Mouse (Mus musculus) heart, postnatal 25 days (tissue): Measurements from ENCODE around the gene Gbp5. TPM values are rescaled to one million over a fixed set of nuclear protein-coding genes. Genes with fewer than 3 reads are reported as not detected.
"Not testable (repeated sequence)": the region's sequence is repeated elsewhere in the genome, so short reads cannot be mapped to it uniquely, and the experiment has no call there.

ENCODE experiments used
- DNase-seq: peaks from one replicate; pipeline ENCODE4 v3.0.0; 2022; ENCODE audit warnings: low spot score
- intact Hi-C: fragments of 180-260 bp; cut with DNase I; formaldehyde crosslinking; loops from one replicate; pipeline ENCODE4 v1.15.1; 2025
- total RNA-seq, 2 experiments: library from RNA; stranded (reverse); gene quantifications; 2 replicates each; pipeline ENCODE4 v1.2.3; 2021

Gene Gbp5
- total RNA-seq, 2 experiments from 2014 or later, result 7.3 to 8.7 TPM

GRCm38 (mm10) chr3:142533185-142533584 is 39.4 kb downstream of the Gbp5 start:
- intact Hi-C loops, result no loop called here
- DNase-seq, result no peak

GRCm38 (mm10) chr3:142535667-142536066 is 41.9 kb downstream of the Gbp5 start:
- intact Hi-C loops, result no loop called here
- no peak for DNase-seq

- intact Hi-C loops, result no loop called here
- DNase-seq, result no peak
Measured at GRCm38 (mm10) chr3:142541391-142541790, 47.6 kb downstream of the Gbp5 start.

- intact Hi-C loops, DNase-seq: not testable (repeated sequence)
Measured at GRCm38 (mm10) chr3:142542776-142543175, 49.0 kb downstream of the Gbp5 start.

GRCm38 (mm10) chr3:142546690-142547089 is 52.9 kb downstream of the Gbp5 start:
- no peak for DNase-seq
- intact Hi-C loops, result no loop called here

GRCm38 (mm10) chr3:142550052-142550676 is 56.4 kb downstream of the Gbp5 start:
- intact Hi-C loops, result no loop called here
- DNase-seq, result no peak

GRCm38 (mm10) chr3:142554601-142555000 is 60.8 kb downstream of the Gbp5 start:
- intact Hi-C loops, result no loop called here
- no peak for DNase-seq

- intact Hi-C loops, result no loop called here
- no peak for DNase-seq
Measured at GRCm38 (mm10) chr3:142555623-142556022, 61.8 kb downstream of the Gbp5 start.

- DNase-seq, result peak; percentile 58
- intact Hi-C loops, result loop anchor here (1.0 to 10.0 kb wide), 6 partner anchors 29 to 145 kb away; partner anchors contain the start of genes Gbp5, Gbp7 and Kyat3
Measured at GRCm38 (mm10) chr3:142559632-142560228, 66.0 kb downstream of the Gbp5 start, which contains the start of gene Gbp3. Gene Gbp3 (plus strand): TSS chr3:142560026.

- intact Hi-C loops, result loop anchor here (1.0 to 10.0 kb wide), 5 partner anchors 30 to 144 kb away; partner anchors contain the start of genes Gbp5, Gbp7 and Kyat3
- peak; percentile 76 for DNase-seq
Measured at GRCm38 (mm10) chr3:142560296-142560948, 66.6 kb downstream of the Gbp5 start.

GRCm38 (mm10) chr3:142561045-142561646 is 67.4 kb downstream of the Gbp5 start:
- DNase-seq, result no peak
- intact Hi-C loops, result loop anchor here (2.0 to 10.0 kb wide), 3 partner anchors 30 to 144 kb away; partner anchors contain the start of genes Gbp7 and Kyat3

GRCm38 (mm10) chr3:142561666-142562065 is 67.9 kb downstream of the Gbp5 start:
- no peak for DNase-seq
- intact Hi-C loops, result loop anchor here (2.0 to 10.0 kb wide), 3 partner anchors 31 to 143 kb away; partner anchors contain the start of genes Gbp7 and Kyat3

- intact Hi-C loops, result loop anchor here (10.0 kb wide), 1 partner anchor 137 kb away; the partner anchor contains the start of gene Kyat3
Measured at GRCm38 (mm10) chr3:142567490-142567889, 73.7 kb downstream of the Gbp5 start.

GRCm38 (mm10) chr3:142570738-142571137 is 77.0 kb downstream of the Gbp5 start:
- DNase-seq, result no peak
- intact Hi-C loops, result no loop called here

More at GRCm38 (mm10) chr3:142567490-142567889, 73.7 kb downstream of the Gbp5 start:
- not testable (repeated sequence) for DNase-seq

Other genes starting within 250 kb of the Gbp5 start
- gene Pdlim5, start 98.3 kb upstream of the Gbp5 start, total RNA-seq, result 100 to 1,000 TPM; 808 to 915 TPM
- 10 to 100 TPM in 1 of 2 experiments, 1 to 10 TPM in 1; 9.5 to 12.1 TPM for gene Gbp7, start 36.4 kb downstream of the Gbp5 start, total RNA-seq
- gene Gbp3, start 66.0 kb downstream of the Gbp5 start, total RNA-seq, result 10 to 100 TPM; 10.5 to 12.6 TPM
- under 1 TPM in 1 of 2 experiments, not detected in 1; 0.14 TPM for gene Gbp2b, start 100.9 kb downstream of the Gbp5 start, total RNA-seq
- 10 to 100 TPM; 10.0 to 12.6 TPM for gene Gbp2, start 126.6 kb downstream of the Gbp5 start, total RNA-seq
- 10 to 100 TPM; 19.4 to 19.8 TPM for gene Kyat3, start 207.1 kb downstream of the Gbp5 start, total RNA-seq